Mouse (Mus musculus): ENCODE measurements around the gene Rab39.

- TF ChIP-seq TCF12 (IDR thresholded peaks at IDR 0.05; ENCODE audit: insufficient read depth, poor library complexity, severe bottlenecking) (no peak), POLR2A (IDR thresholded peaks at IDR 0.05; ENCODE audit: insufficient read length, low read depth) (no peak), USF1 (IDR thresholded peaks at IDR 0.05; ENCODE audit: low read depth) (no peak), E2F4 (IDR thresholded peaks at IDR 0.05; ENCODE audit: insufficient read depth) (no peak), SRF (IDR thresholded peaks at IDR 0.05; ENCODE audit: control insufficient read depth, insufficient read length, low read depth) (no peak), POLR2AphosphoS2 (IDR thresholded peaks at IDR 0.05; ENCODE audit: insufficient read length, low read depth) (no peak), MAX (IDR thresholded peaks at IDR 0.05; ENCODE audit: low read depth) (no peak)
Observed at GRCm38 (mm10) chr9:53754801-53755200, 48.8 kb upstream of the Rab39 start.

All from myocyte (in vitro differentiated cells).